Mouse (Mus musculus) hindbrain, embryonic 14.5 days (tissue): ENCODE data around the gene Toe1. TPM values are rescaled to one million over a fixed set of nuclear protein-coding genes. Genes with fewer than 3 reads are reported as not detected.

ENCODE experiments used
- ATAC-seq: fragments of 200-750 bp; cut with Nextera tagmentation; 2 replicates; pipeline ENCODE4 v1.8.0; 2017; ENCODE audit warnings: moderate number of reproducible peaks, mild to moderate bottlenecking, moderate TSS enrichment, moderate library complexity; ENCODE audit not compliant: low FRiP score
- DNase-seq: peaks from one replicate; pipeline ENCODE4 v3.0.0-alpha.2; 2015; ENCODE audit warnings: low spot score
- H3K27ac ChIP-seq: fragments of 300-500 bp; sonication (generic); 2 replicates; pipeline ENCODE4 v1.5.1; 2014; ENCODE audit warnings: mild to moderate bottlenecking, moderate library complexity
- H3K27me3 ChIP-seq: fragments of 300-500 bp; sonication (generic); 2 replicates; pipeline ENCODE4 v1.6.1; 2014; ENCODE audit warnings: mild to moderate bottlenecking, low read length, mixed read lengths; ENCODE audit not compliant: control insufficient read depth, insufficient read depth
- H3K36me3 ChIP-seq: fragments of 300-500 bp; sonication (generic); replicated peaks from 2 replicates; pipeline ENCODE4 v1.6.1; 2014; ENCODE audit not compliant: control insufficient read depth, insufficient read depth
- H3K4me1 ChIP-seq: fragments of 300-500 bp; sonication (generic); replicated peaks from 2 replicates; pipeline ENCODE4 v1.6.1; 2014; ENCODE audit warnings: antibody characterized with exemption, low read length, mixed read lengths; ENCODE audit not compliant: control insufficient read depth, insufficient read depth
- H3K4me2 ChIP-seq: fragments of 300-500 bp; sonication (generic); replicated peaks from 2 replicates; pipeline ENCODE4 v1.6.1; 2014; ENCODE audit warnings: mild to moderate bottlenecking, moderate library complexity
- H3K4me3 ChIP-seq: fragments of 300-500 bp; sonication (generic); replicated peaks from 2 replicates; pipeline ENCODE4 v1.5.1; 2014; ENCODE audit warnings: mild to moderate bottlenecking, low read length
- H3K9ac ChIP-seq: fragments of 300-500 bp; sonication (generic); 2 replicates; pipeline ENCODE4 v1.6.1; 2014
- H3K9me3 ChIP-seq: fragments of 300-500 bp; sonication (generic); 2 replicates; pipeline ENCODE4 v1.6.1; 2016; ENCODE audit warnings: low read length; ENCODE audit not compliant: control insufficient read depth
- WGBS: fragments of 180-500 bp; shearing (Covaris S2); extraction: QIAGEN DNeasy Blood & Tissue Kit; methylation state at CpG from one replicate; pipeline ENCODE4 v1.1.7; 2014; 5-methylcytosine and 5-hydroxymethylcytosine counted together
- polyA plus RNA-seq: library from polyadenylated mRNA; unstranded; fragments of >200 nt; fragmentation: Nextera tagmentation; extraction: Ambion mirVana; gene quantifications from 2 replicates; pipeline ENCODE4 v1.2.1, GENCODE M21; 2014

Gene Toe1
- polyA plus RNA-seq, 1 experiment from 2014 or later = 25.3 TPM

GRCm38 (mm10) chr4:116811012-116811411 is 3.6 kb upstream of the Toe1 start:
- ATAC-seq (no peak), DNase-seq (no peak)
- no peaks in the 10 kb centered on the region for H3K27me3 ChIP-seq
- H3K4me2 ChIP-seq = no peak overlapping the region
- H3K4me3 ChIP-seq = no peak overlapping the region
- no peak overlapping the region for H3K9ac ChIP-seq
- H3K4me1 ChIP-seq = peaks cover 14% of the 10 kb centered on the region
- no peaks in the 10 kb centered on the region for H3K36me3 ChIP-seq
- H3K9me3 ChIP-seq = no peaks in the 10 kb centered on the region
- no peak overlapping the region for H3K27ac ChIP-seq
- 91% methylated on average over 3 of the region's 3 CpGs for WGBS

DNA sequence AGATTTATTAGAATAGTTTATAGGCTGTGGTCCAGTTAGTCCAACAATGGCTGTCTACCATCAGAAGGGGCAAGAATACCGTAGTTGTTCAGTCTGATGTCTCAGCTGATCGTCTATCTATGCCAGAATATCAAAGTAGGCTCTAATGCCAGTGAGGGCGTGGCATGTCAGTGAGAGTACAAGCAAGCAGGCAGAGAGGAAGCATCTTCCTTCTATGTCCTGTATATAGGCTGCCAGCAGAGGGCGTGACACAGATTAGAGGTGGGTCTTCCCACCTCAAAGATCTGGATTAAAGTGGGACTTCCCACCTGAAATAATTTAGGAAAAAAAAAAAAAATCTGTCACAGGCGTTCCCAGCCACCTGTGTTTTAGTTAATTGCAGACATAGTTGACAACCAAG is 7.5 kb downstream of the Toe1 start:
- H3K27me3 ChIP-seq = no peaks in the 10 kb centered on the region
- ATAC-seq = no peak

DNA sequence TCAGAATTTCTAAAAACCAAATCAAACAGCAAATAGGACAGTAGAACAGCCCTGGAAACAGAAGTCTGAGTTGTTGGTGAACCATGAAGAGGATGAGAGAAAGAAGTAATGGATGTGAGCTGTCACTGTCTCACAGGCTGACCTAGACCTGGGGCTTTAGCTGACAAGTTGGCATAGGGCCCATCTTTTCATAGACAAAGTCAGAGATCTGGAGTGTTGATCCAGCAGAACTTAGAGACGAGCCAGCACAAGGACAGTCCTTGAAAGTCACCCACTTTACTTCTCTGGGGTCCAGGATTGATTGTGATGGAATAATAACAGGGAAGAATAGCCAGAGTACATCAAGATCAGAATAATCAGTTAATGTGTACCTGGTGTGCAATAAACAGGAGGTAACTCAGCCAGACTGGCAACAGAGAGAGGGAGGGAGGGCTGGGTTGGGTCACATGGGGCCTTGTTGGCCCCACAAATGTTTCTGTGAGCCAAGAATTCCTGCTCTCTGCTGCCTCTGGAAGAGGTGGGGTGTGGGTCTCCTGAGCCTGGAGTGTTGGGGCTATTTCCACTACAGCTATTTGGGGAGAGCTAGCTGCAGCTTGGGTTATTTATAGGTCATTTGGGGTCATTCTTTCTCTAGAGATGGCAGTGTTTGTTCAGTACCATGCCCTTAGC is 10.9 kb downstream of the Toe1 start:
- Histone ChIP-seq H3K9me3 (no peaks in the 10 kb centered on the region), H3K27me3 (no peaks in the 10 kb centered on the region), H3K4me2 (no peak overlapping the region), H3K4me3 (no peak overlapping the region), H3K36me3 (0 out of 2 replicates have a peak, but pooled peaks cover under 1% of the 10 kb centered on the region), H3K9ac (no peak overlapping the region), H3K4me1 (no peaks in the 10 kb centered on the region), H3K27ac (no peak overlapping the region)
- WGBS = 75% methylated on average over 1 of the region's 1 CpGs
- ATAC-seq = no peak
- no peak for DNase-seq

More for the DNA sequence above, 7.5 kb downstream of the Toe1 start:
- no peaks in the 10 kb centered on the region for H3K9me3 ChIP-seq
- H3K4me1 ChIP-seq = no peaks in the 10 kb centered on the region
- no peak overlapping the region for H3K9ac ChIP-seq
- peaks cover 34% of the 10 kb centered on the region for H3K36me3 ChIP-seq
- H3K27ac ChIP-seq = no peak overlapping the region
- DNase-seq = peak; percentile 34
- H3K4me2 ChIP-seq = no peak overlapping the region
- no peak overlapping the region for H3K4me3 ChIP-seq
- 40% methylated on average over 5 of the region's 5 CpGs for WGBS

- Histone ChIP-seq H3K4me1 (no peaks in the 10 kb centered on the region), H3K27me3 (no peaks in the 10 kb centered on the region), H3K4me3 (no peak overlapping the region), H3K9me3 (no peaks in the 10 kb centered on the region), H3K4me2 (no peak overlapping the region), H3K9ac (no peak overlapping the region), H3K27ac (no peak overlapping the region), H3K36me3 (no peaks in the 10 kb centered on the region)
- ATAC-seq (no peak), DNase-seq (no peak)
- 84% methylated on average over 2 of the region's 2 CpGs for WGBS
Measured at GRCm38 (mm10) chr4:116794273-116794672, 13.2 kb downstream of the Toe1 start.

DNA sequence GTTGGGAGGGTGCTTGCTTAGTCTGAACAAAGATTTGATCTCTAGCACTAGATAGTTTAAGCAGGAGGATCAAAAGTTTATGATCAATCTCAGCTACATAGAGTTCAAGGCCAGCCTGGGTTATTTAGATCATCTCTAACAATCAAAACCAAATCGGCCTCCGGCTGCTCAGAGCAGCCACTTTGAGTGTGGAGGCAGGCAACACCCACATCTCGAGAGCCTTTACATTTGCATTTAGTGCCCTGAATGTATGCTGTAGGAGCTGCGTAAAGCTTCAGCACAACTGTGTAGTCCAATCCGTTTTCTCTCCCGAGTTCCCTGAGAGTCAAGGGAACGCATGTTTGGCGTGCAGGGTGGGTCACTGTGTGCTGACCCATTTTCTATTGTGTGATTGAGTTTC is 15.0 kb downstream of the Toe1 start:
- Histone ChIP-seq H3K4me3 (no peak overlapping the region), H3K9me3 (no peaks in the 10 kb centered on the region), H3K4me2 (no peak overlapping the region), H3K27ac (no peak overlapping the region), H3K4me1 (no peaks in the 10 kb centered on the region), H3K27me3 (no peaks in the 10 kb centered on the region), H3K36me3 (no peaks in the 10 kb centered on the region), H3K9ac (no peak overlapping the region)
- DNase-seq (no peak), ATAC-seq (no peak)
- 90% methylated on average over 8 of the region's 8 CpGs for WGBS

- Histone ChIP-seq H3K27ac (no peak overlapping the region), H3K9me3 (no peaks in the 10 kb centered on the region), H3K4me2 (no peak overlapping the region), H3K4me1 (no peaks in the 10 kb centered on the region), H3K36me3 (no peaks in the 10 kb centered on the region), H3K4me3 (no peak overlapping the region), H3K27me3 (no peaks in the 10 kb centered on the region), H3K9ac (no peak overlapping the region)
- 15% methylated on average over 3 of the region's 3 CpGs for WGBS
- DNase-seq (peak; percentile 94), ATAC-seq (peak; percentile 48; the same call in 1 of the 2 replicates)
Measured at GRCm38 (mm10) chr4:116788956-116789355, 18.5 kb downstream of the Toe1 start.

GRCm38 (mm10) chr4:116787985-116788760 is 19.3 kb downstream of the Toe1 start:
- H3K36me3 ChIP-seq = no peaks in the 10 kb centered on the region
- ATAC-seq (no peak), DNase-seq (no peak)
- no peak overlapping the region for H3K4me3 ChIP-seq
- no peak overlapping the region for H3K4me2 ChIP-seq
- WGBS = 38% methylated on average over 7 of the region's 7 CpGs
- H3K27me3 ChIP-seq = no peaks in the 10 kb centered on the region
- no peak overlapping the region for H3K9ac ChIP-seq
- H3K27ac ChIP-seq = no peak overlapping the region
- H3K9me3 ChIP-seq = no peaks in the 10 kb centered on the region
- no peaks in the 10 kb centered on the region for H3K4me1 ChIP-seq

GRCm38 (mm10) chr4:116786587-116786986 is 20.9 kb downstream of the Toe1 start:
- DNase-seq = no peak
- no peaks in the 10 kb centered on the region for H3K9me3 ChIP-seq
- no peaks in the 10 kb centered on the region for H3K4me1 ChIP-seq
- ATAC-seq = no peak
- no peak overlapping the region for H3K4me3 ChIP-seq
- no peak overlapping the region for H3K27ac ChIP-seq
- no peaks in the 10 kb centered on the region for H3K27me3 ChIP-seq
- H3K4me2 ChIP-seq = no peak overlapping the region
- H3K9ac ChIP-seq = no peak overlapping the region
- H3K36me3 ChIP-seq = no peaks in the 10 kb centered on the region
- 100% methylated on average over 1 of the region's 1 CpGs for WGBS

GRCm38 (mm10) chr4:116782171-116782570 is 25.3 kb downstream of the Toe1 start:
- Histone ChIP-seq H3K27ac (no peak overlapping the region), H3K4me3 (no peak overlapping the region), H3K4me1 (no peaks in the 10 kb centered on the region), H3K36me3 (no peaks in the 10 kb centered on the region), H3K9me3 (no peaks in the 10 kb centered on the region), H3K9ac (no peak overlapping the region), H3K27me3 (no peaks in the 10 kb centered on the region), H3K4me2 (no peak overlapping the region)
- DNase-seq (no peak), ATAC-seq (no peak)
- WGBS = 4% methylated on average over 8 of the region's 8 CpGs
